Mouse (Mus musculus): ENCODE measurements around the gene Cyp2c23.

The Cyp2c23 gene

GRCm38 (mm10) chr19:44028972-44029371 is at the start of gene Cyp2c23:
TSS of gene Cyp2c23 (minus strand) at chr19:44029208.
- no peak for DNase-seq

GRCm38 (mm10) chr19:44077024-44077423 is 48.0 kb upstream of the Cyp2c23 start:
- no peak for DNase-seq

- DNase-seq: no peak
Measured at GRCm38 (mm10) chr19:44076457-44076856, 47.4 kb upstream of the Cyp2c23 start.

- no peak for DNase-seq
Measured at GRCm38 (mm10) chr19:44074986-44075385, 46.0 kb upstream of the Cyp2c23 start.

- no peak for DNase-seq
Measured at GRCm38 (mm10) chr19:44071166-44071565, 42.2 kb upstream of the Cyp2c23 start.

- DNase-seq: no peak
Measured at GRCm38 (mm10) chr19:44069914-44070232, 40.9 kb upstream of the Cyp2c23 start.

GRCm38 (mm10) chr19:44069121-44069913 is 40.3 kb upstream of the Cyp2c23 start, which contains the start of gene Erlin1:
TSS of gene Erlin1 (minus strand) at chr19:44069785.
- DNase-seq: peak; percentile 94

GRCm38 (mm10) chr19:44068232-44068631 is 39.2 kb upstream of the Cyp2c23 start:
- DNase-seq: no peak

GRCm38 (mm10) chr19:44067323-44068049 is 38.5 kb upstream of the Cyp2c23 start:
- peak; percentile 26 for DNase-seq

GRCm38 (mm10) chr19:44064734-44065133 is 35.7 kb upstream of the Cyp2c23 start:
- no peak for DNase-seq

GRCm38 (mm10) chr19:44063773-44064172 is 34.8 kb upstream of the Cyp2c23 start:
- DNase-seq: peak; percentile 68

- no peak for DNase-seq
Measured at GRCm38 (mm10) chr19:44060226-44060625, 31.2 kb upstream of the Cyp2c23 start.

- DNase-seq: no peak
Measured at GRCm38 (mm10) chr19:44055173-44055826, 26.3 kb upstream of the Cyp2c23 start.

- DNase-seq: no peak
Measured at GRCm38 (mm10) chr19:44050388-44050787, 21.4 kb upstream of the Cyp2c23 start.

- DNase-seq: peak; percentile 66
Measured at GRCm38 (mm10) chr19:44049282-44049681, 20.3 kb upstream of the Cyp2c23 start.

- DNase-seq: no peak
Measured at GRCm38 (mm10) chr19:44045847-44046246, 16.8 kb upstream of the Cyp2c23 start.

GRCm38 (mm10) chr19:44042121-44042520 is 13.1 kb upstream of the Cyp2c23 start:
- no peak for DNase-seq

- no peak for DNase-seq
Measured at GRCm38 (mm10) chr19:44033396-44033795, 4.4 kb upstream of the Cyp2c23 start.

GRCm38 (mm10) chr19:44032046-44032744 is 3.2 kb upstream of the Cyp2c23 start:
- peak; percentile 59 for DNase-seq

GRCm38 (mm10) chr19:44030024-44030423 is 1.0 kb upstream of the Cyp2c23 start:
- DNase-seq: no peak

GRCm38 (mm10) chr19:44026956-44027530 is 2.0 kb downstream of the Cyp2c23 start:
- no peak for DNase-seq

- DNase-seq: no peak
Measured at GRCm38 (mm10) chr19:44024921-44025585, 4.0 kb downstream of the Cyp2c23 start.

All from kidney, postnatal 14 days (tissue).